Mouse (Mus musculus): ENCODE measurements at regions not wholly inside any gene's neighbourhood (a gene's known extent, or its start where the extent isn't known, plus 50 kb on each side); places are given as distances from the start of the nearest gene placed in this dataset.

GRCm38 (mm10) chr4:81764026-81764867, 321.6 kb upstream of the Mpdz start:
- Histone ChIP-seq H3K27me3 (replicated peaks; ENCODE audit: control insufficient read depth, insufficient read depth, low read length) (no peaks in the 10 kb centered on the region), H3K27ac (ENCODE audit: insufficient read depth, low read depth, low read length) (no peak overlapping the region), H3K4me3 (ENCODE audit: insufficient read depth, low read depth, low read length) (no peak overlapping the region), H3K4me1 (ENCODE audit: control insufficient read depth, insufficient read depth, low read length) (no peaks in the 10 kb centered on the region), H3K36me3 (ENCODE audit: control insufficient read depth, insufficient read depth, low read length) (no peaks in the 10 kb centered on the region)
- peak; percentile 7 for DNase-seq
- TF ChIP-seq CTCF (conservative IDR thresholded peaks at IDR 0.05; ENCODE audit: insufficient read depth, insufficient read length, low read depth, low read length) (no peak), POLR2A (IDR thresholded peaks at IDR 0.05; ENCODE audit: low read depth, low read length) (no peak)
- WGBS = 64% methylated on average over 11 of the region's 11 CpGs

DNA sequence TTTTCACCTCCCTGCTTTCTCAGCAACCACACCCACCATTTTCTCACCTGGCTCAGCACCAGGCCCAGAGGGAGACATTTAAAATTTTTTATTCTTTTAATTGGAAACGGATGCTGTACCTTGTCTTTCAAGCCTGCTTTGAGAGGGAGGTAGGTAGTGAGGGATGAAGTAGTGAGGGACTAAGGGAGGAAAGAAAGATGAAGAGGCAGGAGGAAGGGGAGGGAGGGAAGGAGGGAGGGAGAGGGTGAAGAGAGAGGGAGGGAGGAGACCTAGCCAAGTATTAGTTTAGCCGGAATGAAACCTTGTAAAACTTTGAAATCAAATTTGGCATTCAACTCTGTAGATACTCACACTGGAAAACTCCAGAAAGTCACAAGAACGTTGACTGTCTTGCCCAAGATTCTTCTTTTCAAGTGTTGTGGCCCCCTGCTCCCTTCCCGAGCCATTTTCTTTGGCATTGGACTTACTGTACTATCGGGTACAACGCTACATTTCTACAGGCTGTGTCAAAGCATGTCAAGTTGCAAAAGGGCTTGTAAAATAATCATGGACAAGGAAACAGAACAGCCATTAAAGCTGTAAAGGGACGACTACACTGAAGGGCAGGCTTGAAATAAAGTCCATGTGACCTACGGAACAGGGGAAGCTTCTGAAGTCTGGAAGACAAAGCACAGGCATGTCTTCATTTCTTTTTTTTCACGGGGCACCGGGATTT, 320.9 kb upstream of the Mpdz start:
- 64% methylated on average over 10 of the region's 10 CpGs for WGBS

GRCm38 (mm10) chr4:81762592-81763229, 320.1 kb upstream of the Mpdz start:
- TF ChIP-seq POLR2A (IDR thresholded peaks at IDR 0.05; ENCODE audit: low read depth, low read length) = no peak
- DNase-seq = no peak
- 65% methylated on average over 11 of the region's 11 CpGs for WGBS
- H3K4me3 ChIP-seq (ENCODE audit: insufficient read depth, low read depth, low read length) = no peak overlapping the region
- H3K36me3 ChIP-seq (ENCODE audit: control insufficient read depth, insufficient read depth, low read length) = no peaks in the 10 kb centered on the region
- H3K4me1 ChIP-seq (ENCODE audit: control insufficient read depth, insufficient read depth, low read length) = no peaks in the 10 kb centered on the region
- no peaks in the 10 kb centered on the region for H3K27me3 ChIP-seq (replicated peaks; ENCODE audit: control insufficient read depth, insufficient read depth, low read length)
- H3K27ac ChIP-seq (ENCODE audit: insufficient read depth, low read depth, low read length) = no peak overlapping the region

More for the DNA sequence above, 320.9 kb upstream of the Mpdz start:
- no peak for TF ChIP-seq POLR2A (IDR thresholded peaks at IDR 0.05; ENCODE audit: low read depth, low read length)
- TF ChIP-seq CTCF (conservative IDR thresholded peaks at IDR 0.05; ENCODE audit: insufficient read depth, insufficient read length, low read depth, low read length) = no peak
- Histone ChIP-seq H3K4me1 (ENCODE audit: control insufficient read depth, insufficient read depth, low read length) (no peaks in the 10 kb centered on the region), H3K4me3 (ENCODE audit: insufficient read depth, low read depth, low read length) (no peak overlapping the region), H3K27ac (ENCODE audit: insufficient read depth, low read depth, low read length) (no peak overlapping the region), H3K27me3 (replicated peaks; ENCODE audit: control insufficient read depth, insufficient read depth, low read length) (no peaks in the 10 kb centered on the region), H3K36me3 (ENCODE audit: control insufficient read depth, insufficient read depth, low read length) (no peaks in the 10 kb centered on the region)
- DNase-seq = no peak

DNA sequence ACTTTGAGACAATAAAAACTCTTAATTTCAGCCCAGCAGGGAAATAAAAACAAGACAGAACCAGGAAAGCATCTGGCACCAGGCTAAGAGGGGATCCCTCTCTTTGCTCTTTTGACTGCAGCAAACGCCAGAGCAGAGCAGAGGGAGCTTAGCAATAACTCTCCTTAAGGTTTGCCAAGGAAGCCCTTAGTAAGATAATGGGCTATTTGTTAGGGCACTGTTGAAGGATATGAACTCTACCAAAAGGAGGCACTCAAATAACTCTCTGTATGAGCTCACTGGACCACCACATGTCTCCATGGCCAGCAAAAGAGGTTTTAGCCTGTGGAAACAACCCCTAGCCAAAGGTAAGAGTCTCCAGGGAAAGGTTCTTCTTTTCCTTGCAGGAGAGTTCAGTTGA, 315.3 kb upstream of the Mpdz start:
- Histone ChIP-seq H3K4me1 (ENCODE audit: control insufficient read depth, insufficient read depth, low read length) (no peaks in the 10 kb centered on the region), H3K36me3 (ENCODE audit: control insufficient read depth, insufficient read depth, low read length) (no peaks in the 10 kb centered on the region), H3K27me3 (replicated peaks; ENCODE audit: control insufficient read depth, insufficient read depth, low read length) (no peaks in the 10 kb centered on the region), H3K27ac (ENCODE audit: insufficient read depth, low read depth, low read length) (no peak overlapping the region), H3K4me3 (ENCODE audit: insufficient read depth, low read depth, low read length) (no peak overlapping the region)
- TF ChIP-seq POLR2A (IDR thresholded peaks at IDR 0.05; ENCODE audit: low read depth, low read length) = no peak
- TF ChIP-seq CTCF (conservative IDR thresholded peaks at IDR 0.05; ENCODE audit: insufficient read depth, insufficient read length, low read depth, low read length) = no peak
- 58% methylated on average over 1 of the region's 1 CpGs for WGBS
- no peak for DNase-seq

DNA sequence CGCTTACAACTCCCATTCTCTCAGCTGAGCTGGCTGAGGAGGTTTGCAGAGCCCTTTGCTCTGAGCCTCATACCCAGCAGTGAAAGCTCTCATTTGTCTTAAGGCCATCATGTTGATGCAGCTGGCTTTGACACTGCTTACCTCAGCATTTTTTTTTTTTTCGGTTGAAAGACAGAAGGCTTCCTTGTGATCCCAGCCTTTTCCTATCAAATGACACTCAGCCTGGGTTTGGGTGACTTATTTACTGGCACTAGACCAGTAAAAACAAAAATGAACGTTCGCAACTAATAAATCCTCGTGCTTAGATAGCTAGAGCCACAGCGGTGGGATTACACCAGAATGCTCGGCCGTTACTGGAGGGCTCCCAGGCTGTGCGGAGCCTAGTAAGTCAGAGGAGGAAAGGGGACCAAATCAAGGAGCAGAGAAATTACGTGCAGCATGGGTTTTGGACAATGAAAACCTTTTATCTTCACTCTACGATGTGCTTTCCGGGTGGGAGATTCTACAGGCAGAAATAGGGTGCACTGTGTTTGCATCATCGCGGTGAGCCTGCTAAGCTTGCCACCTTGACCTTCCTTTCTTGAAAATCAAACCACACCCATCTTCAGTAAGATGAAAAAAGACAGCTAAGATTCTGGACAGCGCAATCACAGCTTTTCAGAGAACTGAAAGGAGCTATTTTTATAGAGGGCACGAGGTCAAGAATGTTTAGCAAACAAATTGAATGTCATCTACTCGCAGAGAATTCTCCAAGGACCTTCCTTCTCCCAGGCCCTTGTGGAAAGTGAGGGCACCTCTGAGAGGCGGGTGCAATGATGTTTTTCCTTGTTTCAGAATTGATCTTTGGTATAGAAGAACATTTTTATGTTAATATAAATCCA, 302.3 kb upstream of the Mpdz start:
- H3K4me3 ChIP-seq (ENCODE audit: insufficient read depth, low read depth, low read length) = 0 out of 2 replicates have a peak overlapping the region, but pooled peaks have one; percentile 3
- peak overlapping the region; percentile 5; the same call in 1 of the 2 replicates for H3K27ac ChIP-seq (ENCODE audit: insufficient read depth, low read depth, low read length)

GRCm38 (mm10) chr4:81743978-81744628, 301.5 kb upstream of the Mpdz start:
- H3K27me3 ChIP-seq (replicated peaks; ENCODE audit: control insufficient read depth, insufficient read depth, low read length) = no peaks in the 10 kb centered on the region
- no peaks in the 10 kb centered on the region for H3K4me1 ChIP-seq (ENCODE audit: control insufficient read depth, insufficient read depth, low read length)
- DNase-seq = no peak
- WGBS = 66% methylated on average over 8 of the region's 8 CpGs
- no peak for TF ChIP-seq POLR2A (IDR thresholded peaks at IDR 0.05; ENCODE audit: low read depth, low read length)
- TF ChIP-seq CTCF (conservative IDR thresholded peaks at IDR 0.05; ENCODE audit: insufficient read depth, insufficient read length, low read depth, low read length) = no peak
- H3K27ac ChIP-seq (ENCODE audit: insufficient read depth, low read depth, low read length) = no peak overlapping the region
- no peaks in the 10 kb centered on the region for H3K36me3 ChIP-seq (ENCODE audit: control insufficient read depth, insufficient read depth, low read length)
- H3K4me3 ChIP-seq (ENCODE audit: insufficient read depth, low read depth, low read length) = no peak overlapping the region

More for the DNA sequence above, 302.3 kb upstream of the Mpdz start:
- Histone ChIP-seq H3K36me3 (ENCODE audit: control insufficient read depth, insufficient read depth, low read length) (no peaks in the 10 kb centered on the region), H3K27me3 (replicated peaks; ENCODE audit: control insufficient read depth, insufficient read depth, low read length) (no peaks in the 10 kb centered on the region), H3K4me1 (ENCODE audit: control insufficient read depth, insufficient read depth, low read length) (no peaks in the 10 kb centered on the region)
- 25% methylated on average over 18 of the region's 18 CpGs for WGBS
- TF ChIP-seq POLR2A (IDR thresholded peaks at IDR 0.05; ENCODE audit: low read depth, low read length) (no peak), CTCF (conservative IDR thresholded peaks at IDR 0.05; ENCODE audit: insufficient read depth, insufficient read length, low read depth, low read length) (no peak)
- peak; percentile 63 for DNase-seq

Measured in kidney, adult 2 months (tissue).